Mouse (Mus musculus) neural tube, embryonic 14.5 days (tissue): ENCODE measurements around the gene Hspb2. TPM values are rescaled to one million over a fixed set of nuclear protein-coding genes. Genes with fewer than 3 reads are reported as not detected.

Source experiments
- ATAC-seq: fragments of 200-750 bp; cut with Nextera tagmentation; 2 replicates; pipeline ENCODE4 v1.8.0; 2017; ENCODE audit warnings: low read depth, mild to moderate bottlenecking, moderate TSS enrichment, moderate library complexity
- H3K27ac ChIP-seq: fragments of 300-500 bp; sonication (generic); 2 replicates; pipeline ENCODE4 v1.5.1; 2014; ENCODE audit warnings: low read depth, mild to moderate bottlenecking, control low read depth, low read length, moderate library complexity, mixed read lengths
- H3K27me3 ChIP-seq: fragments of 300-500 bp; sonication (generic); 2 replicates; pipeline ENCODE4 v1.6.1; 2014; ENCODE audit warnings: low read length; ENCODE audit not compliant: control insufficient read depth, insufficient read depth
- H3K36me3 ChIP-seq: fragments of 300-500 bp; sonication (generic); 2 replicates; pipeline ENCODE4 v1.6.1; 2014; ENCODE audit warnings: low read length, mixed read lengths; ENCODE audit not compliant: control insufficient read depth, insufficient read depth
- H3K4me1 ChIP-seq: fragments of 300-500 bp; sonication (generic); 2 replicates; pipeline ENCODE4 v1.6.1; 2014; ENCODE audit warnings: low read length; ENCODE audit not compliant: control insufficient read depth, insufficient read depth
- H3K4me2 ChIP-seq: fragments of 300-500 bp; sonication (generic); 2 replicates; pipeline ENCODE4 v1.6.1; 2014; ENCODE audit warnings: mild to moderate bottlenecking, low read depth, low read length, control low read depth
- H3K4me3 ChIP-seq: fragments of 300-500 bp; sonication (generic); 2 replicates; pipeline ENCODE4 v1.5.1; 2014; ENCODE audit warnings: low read depth, low read length, control low read depth, mixed read lengths
- H3K9ac ChIP-seq: fragments of 300-500 bp; sonication (generic); replicated peaks from 2 replicates; pipeline ENCODE4 v1.6.1; 2014; ENCODE audit warnings: low read depth, mild to moderate bottlenecking, control low read depth, low read length, mixed read lengths
- H3K9me3 ChIP-seq: fragments of 300-500 bp; sonication (generic); 2 replicates; pipeline ENCODE4 v1.6.1; 2016; ENCODE audit warnings: low read length; ENCODE audit not compliant: control insufficient read depth
- WGBS: fragments of 180-500 bp; shearing (Covaris S2); extraction: QIAGEN DNeasy Blood & Tissue Kit; methylation state at CpG from one replicate; pipeline ENCODE4 v1.1.7; 2014; 5-methylcytosine and 5-hydroxymethylcytosine counted together
- polyA plus RNA-seq: library from polyadenylated mRNA; unstranded; fragments of >200 nt; fragmentation: Nextera tagmentation; extraction: Ambion mirVana; gene quantifications from 2 replicates; pipeline ENCODE4 v1.2.1, GENCODE M21; 2014

The Hspb2 gene
- polyA plus RNA-seq, 1 experiment from 2014 or later: not detected

- Histone ChIP-seq H3K27ac (no peak overlapping the region), H3K4me1 (0 out of 2 replicates have a peak, but pooled peaks cover 6% of the 10 kb centered on the region), H3K36me3 (no peaks in the 10 kb centered on the region), H3K9ac (no peak overlapping the region), H3K4me3 (no peak overlapping the region), H3K4me2 (no peak overlapping the region), H3K9me3 (no peaks in the 10 kb centered on the region), H3K27me3 (no peaks in the 10 kb centered on the region)
- no peak for ATAC-seq
- 89% methylated on average over 14 of the region's 14 CpGs for WGBS
These were observed 11.0 kb downstream of the Hspb2 start for GRCm38 (mm10) chr9:50740867-50741784.

- Histone ChIP-seq H3K4me2 (peak within 1 kb of the TSS; percentile 62), H3K4me3 (peak within 1 kb of the TSS; percentile 29), H3K4me1 (0 out of 2 replicates have a peak, but pooled peaks cover 6% of the 10 kb centered on the region), H3K27ac (no peak within 1 kb of the TSS), H3K9me3 (no peaks in the 10 kb centered on the region), H3K9ac (no peak within 1 kb of the TSS), H3K36me3 (no peaks in the 10 kb centered on the region), H3K27me3 (no peaks in the 10 kb centered on the region)
- peak; percentile 96 for ATAC-seq
- WGBS: 14% methylated on average over 36 of the region's 36 CpGs
These were observed 13.0 kb downstream of the Hspb2 start, which contains the start of gene Dixdc1 for GRCm38 (mm10) chr9:50738914-50739870. Gene Dixdc1 (minus strand): TSS chr9:50739517.

- H3K9me3 ChIP-seq: no peaks in the 10 kb centered on the region
- H3K4me1 ChIP-seq: 0 out of 2 replicates have a peak, but pooled peaks cover 6% of the 10 kb centered on the region
- peak overlapping the region; percentile 23; the same call in 1 of the 2 replicates for H3K4me2 ChIP-seq
- ATAC-seq: no peak
- H3K4me3 ChIP-seq: 0 out of 2 replicates have a peak overlapping the region, but pooled peaks have one; percentile 9
- no peaks in the 10 kb centered on the region for H3K36me3 ChIP-seq
- H3K27ac ChIP-seq: no peak overlapping the region
- H3K9ac ChIP-seq: no peak overlapping the region
- no peaks in the 10 kb centered on the region for H3K27me3 ChIP-seq
- WGBS: 2% methylated on average over 9 of the region's 9 CpGs
These were observed 17.2 kb downstream of the Hspb2 start for GRCm38 (mm10) chr9:50734989-50735388.

GRCm38 (mm10) chr9:50732560-50732959, 19.6 kb downstream of the Hspb2 start:
- H3K9me3 ChIP-seq: no peaks in the 10 kb centered on the region
- no peak overlapping the region for H3K9ac ChIP-seq
- H3K27me3 ChIP-seq: no peaks in the 10 kb centered on the region
- no peaks in the 10 kb centered on the region for H3K36me3 ChIP-seq
- no peak overlapping the region for H3K27ac ChIP-seq
- no peaks in the 10 kb centered on the region for H3K4me1 ChIP-seq
- H3K4me2 ChIP-seq: no peak overlapping the region
- WGBS: 1% methylated on average over 4 of the region's 4 CpGs
- no peak overlapping the region for H3K4me3 ChIP-seq
- ATAC-seq: no peak

GRCm38 (mm10) chr9:50729600-50729999, 22.6 kb downstream of the Hspb2 start:
- no peak overlapping the region for H3K9ac ChIP-seq
- H3K27me3 ChIP-seq: no peaks in the 10 kb centered on the region
- peaks cover 15% of the 10 kb centered on the region; the same call in 1 of the 2 replicates for H3K4me1 ChIP-seq
- no peaks in the 10 kb centered on the region for H3K9me3 ChIP-seq
- no peak overlapping the region for H3K4me2 ChIP-seq
- ATAC-seq: no peak
- no peak overlapping the region for H3K27ac ChIP-seq
- H3K4me3 ChIP-seq: no peak overlapping the region
- no peaks in the 10 kb centered on the region for H3K36me3 ChIP-seq
- WGBS: 68% methylated on average over 4 of the region's 4 CpGs

GRCm38 (mm10) chr9:50727925-50728651, 24.1 kb downstream of the Hspb2 start:
- peak overlapping the region; percentile 74 for H3K9ac ChIP-seq
- H3K27me3 ChIP-seq: no peaks in the 10 kb centered on the region
- no peaks in the 10 kb centered on the region for H3K9me3 ChIP-seq
- peak; percentile 97 for ATAC-seq
- H3K4me3 ChIP-seq: peak overlapping the region; percentile 59
- H3K36me3 ChIP-seq: no peaks in the 10 kb centered on the region
- peak overlapping the region; percentile 74 for H3K4me2 ChIP-seq
- peak overlapping the region; percentile 72 for H3K27ac ChIP-seq
- peaks cover 21% of the 10 kb centered on the region; the same call in 1 of the 2 replicates for H3K4me1 ChIP-seq
- under 1% methylated on average over 42 of the region's 45 CpGs for WGBS

- peak overlapping the region; percentile 59 for H3K4me3 ChIP-seq
- H3K36me3 ChIP-seq: no peaks in the 10 kb centered on the region
- peak overlapping the region; percentile 74 for H3K9ac ChIP-seq
- H3K27ac ChIP-seq: peak overlapping the region; percentile 72
- peaks cover 21% of the 10 kb centered on the region; the same call in 1 of the 2 replicates for H3K4me1 ChIP-seq
- no peaks in the 10 kb centered on the region for H3K9me3 ChIP-seq
- no peaks in the 10 kb centered on the region for H3K27me3 ChIP-seq
- H3K4me2 ChIP-seq: peak overlapping the region; percentile 74
- WGBS: 2% methylated on average over 29 of the region's 30 CpGs
- ATAC-seq: peak; percentile 19
These were observed 24.8 kb downstream of the Hspb2 start for GRCm38 (mm10) chr9:50727171-50727924.
